In the genomic region with DNA sequence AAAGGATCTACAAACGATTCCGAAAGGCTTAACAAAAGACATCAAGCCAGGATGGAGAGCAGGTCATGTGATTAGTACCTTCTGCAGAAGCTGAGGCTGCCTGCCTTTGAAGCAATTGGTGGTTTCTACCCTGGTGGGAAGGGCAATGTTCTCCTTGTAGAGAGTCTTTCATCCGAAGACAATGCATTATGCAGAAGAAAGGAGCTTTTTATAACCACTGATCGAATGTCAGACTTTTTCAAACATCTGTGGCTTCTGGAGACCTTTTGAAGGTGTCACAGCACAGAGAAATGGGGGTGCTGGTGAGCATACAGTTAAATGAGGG, we compare ENCODE assay signal across 21 mouse cellular contexts.
DNase-seq lines count a peak whose midpoint lies in the region; ATAC-seq and TF ChIP-seq lines count a peak whose summit lies in the region.
"Had no signal": no experiment of that assay in that cellular context is flagged by ENCODE, and none has a peak within 500 bp of the region (broad histone marks: within the 10 kb centered on the region; RNA-seq: fewer than 3 reads in every experiment).

No protein-coding gene starts in this region.

- no peak overlapping the region for H3K27ac ChIP-seq in midbrain, embryonic 13.5 days
- no peak overlapping the region for H3K27ac ChIP-seq in midbrain, embryonic 11.5 days (ENCODE audit: low read depth, low read length)
- H3K27ac ChIP-seq in thymus, adult 2 months (ENCODE audit: control insufficient read depth, insufficient read depth, low read length) = no peak overlapping the region
- H3K27ac ChIP-seq: embryonic facial prominence, embryonic 13.5 days; hindbrain, embryonic 15.5 days; limb, embryonic 13.5 days; liver, embryonic 14.5 days; lung, embryonic 15.5 days; macrophage; stomach, postnatal 0 days had no signal

- DNase-seq in midbrain, embryonic 11.5 days (ENCODE audit: low spot score, missing footprints) = no peak
- peak; percentile 63 for DNase-seq in brain, adult 2 months (ENCODE audit: low read depth, low spot score)
- DNase-seq in thymus, adult 2 months = peak; percentile 57
- no peak for DNase-seq in adrenal gland, adult (ENCODE audit: inconsistent age in 2 of 2, low spot score in 1 of 2)
- DNase-seq in ovary, postnatal 36 days (ENCODE audit: low spot score) = no peak
- DNase-seq: adrenal gland, adult 2 months; cerebellum, adult 9-11 months; gastrocnemius, postnatal 14 days; heart, adult 18-20 months; heart, postnatal 4 days; right cerebral cortex, adult 18-20 months had no signal

- no peaks in the 10 kb centered on the region for H3K27me3 ChIP-seq in midbrain, embryonic 13.5 days
- H3K27me3 ChIP-seq in midbrain, embryonic 11.5 days (ENCODE audit: control insufficient read depth, insufficient read depth, low read length) = no peaks in the 10 kb centered on the region
- H3K27me3 ChIP-seq in thymus, adult 2 months (ENCODE audit: control insufficient read depth, insufficient read depth, low read length) = no peaks in the 10 kb centered on the region
- H3K27me3 ChIP-seq: embryonic facial prominence, embryonic 13.5 days; hindbrain, embryonic 15.5 days; lung, embryonic 15.5 days had no signal

- H3K9me3 ChIP-seq in midbrain, embryonic 13.5 days = no peaks in the 10 kb centered on the region
- no peaks in the 10 kb centered on the region for H3K9me3 ChIP-seq in midbrain, embryonic 11.5 days (ENCODE audit: control insufficient read depth, low read length)
- H3K9me3 ChIP-seq: embryonic facial prominence, embryonic 13.5 days; hindbrain, embryonic 15.5 days; limb, embryonic 13.5 days; lung, embryonic 15.5 days had no signal

- 26% methylated on average over 4 of the region's 4 CpGs for WGBS in midbrain, embryonic 13.5 days
- 39% methylated on average over 4 of the region's 4 CpGs for WGBS in midbrain, embryonic 11.5 days
- WGBS in thymus, adult 2 months = 8% methylated on average over 4 of the region's 4 CpGs

- peaks cover 29% of the 10 kb centered on the region for H3K4me1 ChIP-seq in midbrain, embryonic 13.5 days (replicated peaks)
- peaks cover 8% of the 10 kb centered on the region for H3K4me1 ChIP-seq in midbrain, embryonic 11.5 days (ENCODE audit: control insufficient read depth, insufficient read depth, low read length)
- peaks cover 15% of the 10 kb centered on the region for H3K4me1 ChIP-seq in thymus, adult 2 months (replicated peaks; ENCODE audit: control insufficient read depth, insufficient read depth, low read length)
- H3K4me1 ChIP-seq: embryonic facial prominence, embryonic 13.5 days; limb, embryonic 13.5 days had no signal

- H3K4me2 ChIP-seq in midbrain, embryonic 13.5 days (replicated peaks) = no peak overlapping the region
- H3K4me2 ChIP-seq in midbrain, embryonic 11.5 days = no peak overlapping the region
- H3K4me2 ChIP-seq: embryonic facial prominence, embryonic 13.5 days; hindbrain, embryonic 15.5 days; limb, embryonic 13.5 days; lung, embryonic 15.5 days had no signal

- TF ChIP-seq POLR2A in thymus, adult 2 months (IDR thresholded peaks at IDR 0.05; ENCODE audit: control insufficient read depth, extremely low read depth, insufficient read depth, low read length, poor library complexity) = no peak

- TF ChIP-seq CTCF in thymus, adult 2 months (IDR thresholded peaks at IDR 0.05; ENCODE audit: borderline replicate concordance, control insufficient read depth, extremely low read depth, insufficient read depth, low read length, poor library complexity) = no peak

- H3K9ac ChIP-seq in midbrain, embryonic 13.5 days (replicated peaks) = no peak overlapping the region
- no peak overlapping the region for H3K9ac ChIP-seq in midbrain, embryonic 11.5 days (ENCODE audit: low read length)
- H3K9ac ChIP-seq: embryonic facial prominence, embryonic 13.5 days; hindbrain, embryonic 15.5 days; limb, embryonic 13.5 days; liver, embryonic 14.5 days; lung, embryonic 15.5 days had no signal

- peaks cover 18% of the 10 kb centered on the region; the same call in 1 of the 2 replicates for H3K36me3 ChIP-seq in midbrain, embryonic 13.5 days
- H3K36me3 ChIP-seq in midbrain, embryonic 11.5 days (ENCODE audit: control insufficient read depth, insufficient read depth, low read length) = no peaks in the 10 kb centered on the region
- no peaks in the 10 kb centered on the region for H3K36me3 ChIP-seq in thymus, adult 2 months (ENCODE audit: control insufficient read depth, insufficient read depth, low read length)
- H3K36me3 ChIP-seq: embryonic facial prominence, embryonic 13.5 days; limb, embryonic 13.5 days; lung, embryonic 15.5 days had no signal

- no peak overlapping the region for H3K4me3 ChIP-seq in midbrain, embryonic 13.5 days (replicated peaks)
- no peak overlapping the region for H3K4me3 ChIP-seq in midbrain, embryonic 11.5 days (ENCODE audit: low read depth, low read length)
- H3K4me3 ChIP-seq in thymus, adult 2 months (ENCODE audit: control insufficient read depth, insufficient read depth, low read length) = no peak overlapping the region
- H3K4me3 ChIP-seq: embryonic facial prominence, embryonic 13.5 days; hindbrain, embryonic 15.5 days; limb, embryonic 13.5 days; lung, embryonic 15.5 days had no signal

- ATAC-seq in midbrain, embryonic 13.5 days = 0 out of 2 replicates have a peak, but pooled peaks have one; percentile 31
- no peak for ATAC-seq in midbrain, embryonic 11.5 days (ENCODE audit: low FRiP score)
- no peak for ATAC-seq in megakaryocyte, adult 5-6 weeks (ENCODE audit: poor library complexity, severe bottlenecking)
- ATAC-seq: intestine, embryonic 16.5 days had no signal

Comparison
In these comparisons a context has a peak if more than half of its experiments do, and no peak if none do; other contexts are left out.
1. DNase-seq: peak in brain, adult 2 months (single experiment) and thymus, adult 2 months (single experiment); none in midbrain, embryonic 11.5 days (single experiment), adrenal gland, adult (0 of 2) and ovary, postnatal 36 days (single experiment).